Mouse (Mus musculus) layer of hippocampus, adult 9-10 months (tissue): ENCODE data around the gene Lsp1.

Source experiments
- DNase-seq: peaks from one replicate; pipeline ENCODE4 v3.0.0; 2022; ENCODE audit warnings: low spot score

Gene Lsp1

GRCm38 (mm10) chr7:142476795-142477452, 16.3 kb downstream of the Lsp1 start:
- no peak for DNase-seq

GRCm38 (mm10) chr7:142478001-142478400, 17.4 kb downstream of the Lsp1 start:
- no peak for DNase-seq

- no peak for DNase-seq
These were observed 18.0 kb downstream of the Lsp1 start for GRCm38 (mm10) chr7:142478574-142478973.

- no peak for DNase-seq
These were observed 18.7 kb downstream of the Lsp1 start for GRCm38 (mm10) chr7:142479307-142479706.

GRCm38 (mm10) chr7:142479886-142480285, 19.3 kb downstream of the Lsp1 start:
- DNase-seq: no peak

GRCm38 (mm10) chr7:142480661-142481060, 20.1 kb downstream of the Lsp1 start:
- no peak for DNase-seq

GRCm38 (mm10) chr7:142481186-142481567, 20.6 kb downstream of the Lsp1 start:
- DNase-seq: no peak

- no peak for DNase-seq
These were observed 21.1 kb downstream of the Lsp1 start for GRCm38 (mm10) chr7:142481568-142482255.

GRCm38 (mm10) chr7:142482256-142482609, 21.6 kb downstream of the Lsp1 start:
- no peak for DNase-seq

GRCm38 (mm10) chr7:142483136-142483535, 22.5 kb downstream of the Lsp1 start:
- no peak for DNase-seq

- DNase-seq: no peak
These were observed 24.2 kb downstream of the Lsp1 start for GRCm38 (mm10) chr7:142484780-142485179.

GRCm38 (mm10) chr7:142486751-142487162, 26.1 kb downstream of the Lsp1 start:
- DNase-seq: no peak

GRCm38 (mm10) chr7:142487341-142487859, 26.8 kb downstream of the Lsp1 start:
- DNase-seq: no peak

GRCm38 (mm10) chr7:142488053-142488452, 27.4 kb downstream of the Lsp1 start:
- DNase-seq: no peak

- no peak for DNase-seq
These were observed 32.9 kb downstream of the Lsp1 start for GRCm38 (mm10) chr7:142493535-142493934.

GRCm38 (mm10) chr7:142496158-142496557, 35.5 kb downstream of the Lsp1 start:
- no peak for DNase-seq

GRCm38 (mm10) chr7:142496800-142497199, 36.2 kb downstream of the Lsp1 start:
- no peak for DNase-seq

GRCm38 (mm10) chr7:142497775-142498174, 37.2 kb downstream of the Lsp1 start:
- DNase-seq: no peak

- no peak for DNase-seq
These were observed 38.0 kb downstream of the Lsp1 start, which contains the start of gene Tnnt3 for GRCm38 (mm10) chr7:142498575-142498974. TSS of gene Tnnt3 (plus strand) at chr7:142498836.

GRCm38 (mm10) chr7:142499010-142499721, 38.6 kb downstream of the Lsp1 start:
- no peak for DNase-seq

GRCm38 (mm10) chr7:142500032-142500431, 39.4 kb downstream of the Lsp1 start:
- no peak for DNase-seq

- no peak for DNase-seq
These were observed 42.6 kb downstream of the Lsp1 start for GRCm38 (mm10) chr7:142503206-142503605.

GRCm38 (mm10) chr7:142505942-142506341, 45.3 kb downstream of the Lsp1 start:
- DNase-seq: no peak
